Mouse (Mus musculus) kidney, adult 9 months (tissue): ENCODE data around the gene Hnrnpdl.
A peak's percentile ranks its signal among the peaks of the same experiment; 100 is the strongest.

Source experiments
- DNase-seq: peaks from one replicate; pipeline ENCODE4 v3.0.0; 2022

The Hnrnpdl gene

DNA sequence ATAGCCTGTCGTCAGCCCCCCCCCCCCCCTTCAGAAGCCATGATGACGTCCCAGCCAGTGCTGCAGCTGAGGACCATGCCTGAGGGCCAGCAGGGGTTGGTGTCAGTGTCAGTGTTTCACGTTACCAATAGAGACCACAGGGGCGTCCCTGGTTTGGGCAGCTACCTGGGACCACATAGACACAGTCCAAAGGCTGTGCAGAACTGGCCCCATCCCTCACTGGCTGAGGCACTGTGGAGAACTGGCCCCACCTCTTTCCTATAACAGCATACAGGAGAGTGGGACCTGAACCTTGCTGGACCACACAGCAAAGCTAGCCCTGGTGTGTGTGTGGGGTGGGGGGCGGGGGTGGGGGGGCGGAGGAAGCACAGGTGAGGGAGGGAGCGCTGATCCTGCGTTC lies 39.0 kb downstream of the Hnrnpdl start:
- no peak for DNase-seq

DNA sequence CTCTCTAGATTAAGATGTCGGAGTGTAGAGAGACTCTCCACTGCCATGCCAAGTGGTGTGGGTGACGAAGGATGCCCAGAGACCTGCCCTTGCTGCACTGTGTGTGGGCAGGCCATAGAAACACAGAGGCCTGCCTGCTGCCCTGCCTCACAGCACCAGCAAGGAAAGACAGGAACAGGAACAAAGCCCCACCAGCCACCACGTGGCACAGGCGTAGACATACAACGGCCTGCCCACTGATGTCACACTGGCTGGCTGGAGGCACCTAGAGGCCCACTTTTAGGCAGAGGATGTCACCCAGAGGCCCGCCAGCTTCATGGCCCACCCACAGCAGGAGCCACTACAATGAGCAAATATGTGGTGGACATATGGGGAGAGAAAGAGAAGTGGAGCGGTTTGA lies 39.4 kb downstream of the Hnrnpdl start:
- no peak for DNase-seq

DNA sequence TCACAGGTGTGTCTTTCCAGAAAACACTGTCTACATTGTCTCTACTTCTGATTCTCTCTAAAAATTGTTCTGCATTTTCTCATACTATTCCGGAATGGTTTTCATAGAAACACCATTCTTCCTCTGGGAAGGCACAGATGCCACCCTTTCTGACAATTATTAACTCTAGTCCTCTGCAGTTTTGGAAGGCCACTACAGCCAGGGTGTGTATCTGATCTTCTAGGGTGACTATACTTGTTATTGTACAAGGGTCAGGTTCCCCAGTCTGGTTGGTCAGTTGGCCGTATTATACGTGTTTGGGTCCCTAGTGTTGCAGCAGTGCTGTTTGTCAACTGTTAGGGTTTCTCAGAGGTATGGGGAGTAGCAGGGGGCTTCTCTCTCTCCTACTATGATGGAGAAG lies 44.8 kb downstream of the Hnrnpdl start:
- DNase-seq: no peak

DNA sequence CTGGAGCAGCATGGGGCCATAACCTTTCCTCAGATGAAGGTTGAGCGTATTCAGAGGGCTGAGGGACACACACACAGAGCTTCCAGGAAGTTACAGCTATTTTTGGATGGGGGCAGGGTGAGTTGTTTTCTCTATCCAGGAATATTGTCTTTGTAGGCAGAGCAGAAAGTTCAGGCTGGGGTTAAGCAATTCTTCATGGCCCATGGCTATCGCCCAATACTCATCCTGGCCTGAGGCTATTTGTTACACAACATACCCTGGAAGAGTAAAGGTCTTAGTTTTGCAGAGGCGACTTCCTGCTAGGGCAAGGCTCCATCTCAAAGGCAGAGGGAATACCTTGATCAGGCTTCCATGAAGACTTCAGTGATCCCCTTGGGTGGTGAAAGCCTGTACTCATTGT lies 45.3 kb downstream of the Hnrnpdl start:
- peak; percentile 77 for DNase-seq
